Mouse (Mus musculus) midbrain, embryonic 15.5 days (tissue): ENCODE results near the gene Gm45717. TPM values are rescaled to one million over a fixed set of nuclear protein-coding genes. Genes with fewer than 3 reads are reported as not detected.

ENCODE experiments used
- ATAC-seq: fragments of 200-750 bp; cut with Nextera tagmentation; replicated peaks from 2 replicates; pipeline ENCODE4 v1.8.0; 2017; ENCODE audit warnings: moderate TSS enrichment
- H3K27ac ChIP-seq: fragments of 300-500 bp; sonication (generic); 2 replicates; pipeline ENCODE4 v1.5.1; 2015; ENCODE audit warnings: mild to moderate bottlenecking, inconsistent platforms
- H3K27me3 ChIP-seq: fragments of 300-500 bp; sonication (generic); replicated peaks from 2 replicates; pipeline ENCODE4 v1.6.1; 2015; ENCODE audit warnings: inconsistent platforms
- H3K36me3 ChIP-seq: fragments of 300-500 bp; sonication (generic); replicated peaks from 2 replicates; pipeline ENCODE4 v1.6.1; 2015; ENCODE audit warnings: inconsistent platforms
- H3K4me1 ChIP-seq: fragments of 300-500 bp; sonication (generic); 2 replicates; pipeline ENCODE4 v1.6.1; 2015; ENCODE audit warnings: inconsistent platforms
- H3K4me2 ChIP-seq: fragments of 300-500 bp; sonication (generic); 2 replicates; pipeline ENCODE4 v1.6.1; 2015; ENCODE audit warnings: inconsistent platforms, mild to moderate bottlenecking, moderate library complexity
- H3K4me3 ChIP-seq: fragments of 300-500 bp; sonication (generic); 2 replicates; pipeline ENCODE4 v1.5.1; 2015; ENCODE audit warnings: mild to moderate bottlenecking, inconsistent platforms
- H3K9ac ChIP-seq: fragments of 300-500 bp; sonication (generic); 2 replicates; pipeline ENCODE4 v1.6.1; 2015; ENCODE audit warnings: mild to moderate bottlenecking, inconsistent platforms
- H3K9me3 ChIP-seq: fragments of 300-500 bp; sonication (generic); 2 replicates; pipeline ENCODE4 v1.6.1; 2016; ENCODE audit warnings: inconsistent platforms
- WGBS: fragments of 180-500 bp; shearing (Covaris S2); methylation state at CpG from one replicate; pipeline ENCODE4 v1.1.7; 2015; ENCODE audit warnings: mixed read lengths; 5-methylcytosine and 5-hydroxymethylcytosine counted together
- polyA plus RNA-seq: library from polyadenylated mRNA; unstranded; fragments of >200 nt; fragmentation: Nextera tagmentation; extraction: Ambion mirVana; gene quantifications from 2 replicates; pipeline ENCODE4 v1.2.1, GENCODE M21; 2015

Gene Gm45717
- polyA plus RNA-seq, 1 experiment from 2014 or later: not detected

- no peak overlapping the region for H3K4me3 ChIP-seq
- no peak for ATAC-seq
- 35% methylated on average over 2 of the region's 2 CpGs for WGBS
Observed at GRCm38 (mm10) chr7:140961416-140961815, 5.7 kb upstream of the Gm45717 start.

GRCm38 (mm10) chr7:140960026-140960425 is 4.3 kb upstream of the Gm45717 start:
- no peaks in the 10 kb centered on the region for H3K27me3 ChIP-seq
- H3K9me3 ChIP-seq: no peaks in the 10 kb centered on the region
- no peak overlapping the region for H3K9ac ChIP-seq
- no peak for ATAC-seq
- H3K4me3 ChIP-seq: no peak overlapping the region
- H3K27ac ChIP-seq: no peak overlapping the region
- H3K4me1 ChIP-seq: peaks cover 5% of the 10 kb centered on the region
- H3K36me3 ChIP-seq: no peaks in the 10 kb centered on the region
- H3K4me2 ChIP-seq: no peak overlapping the region
- 62% methylated on average over 5 of the region's 5 CpGs for WGBS

More at GRCm38 (mm10) chr7:140961416-140961815, 5.7 kb upstream of the Gm45717 start:
- no peaks in the 10 kb centered on the region for H3K9me3 ChIP-seq
- no peaks in the 10 kb centered on the region for H3K27me3 ChIP-seq
- peaks cover 5% of the 10 kb centered on the region; the same call in 1 of the 2 replicates for H3K4me1 ChIP-seq
- H3K27ac ChIP-seq: no peak overlapping the region
- H3K36me3 ChIP-seq: no peaks in the 10 kb centered on the region
- H3K4me2 ChIP-seq: no peak overlapping the region
- no peak overlapping the region for H3K9ac ChIP-seq

GRCm38 (mm10) chr7:140959181-140959901 is 3.6 kb upstream of the Gm45717 start:
- Histone ChIP-seq H3K9ac (no peak overlapping the region), H3K9me3 (no peaks in the 10 kb centered on the region), H3K4me1 (peaks cover 5% of the 10 kb centered on the region), H3K27me3 (no peaks in the 10 kb centered on the region), H3K4me2 (no peak overlapping the region), H3K36me3 (no peaks in the 10 kb centered on the region), H3K4me3 (no peak overlapping the region), H3K27ac (no peak overlapping the region)
- ATAC-seq: no peak
- WGBS: 5% methylated on average over 9 of the region's 9 CpGs

- no peak for ATAC-seq
- WGBS: 61% methylated on average over 6 of the region's 6 CpGs
Observed at GRCm38 (mm10) chr7:140956556-140956869, 776 bp upstream of the Gm45717 start.

GRCm38 (mm10) chr7:140955342-140955741 is 395 bp downstream of the Gm45717 start:
- peak overlapping the region; percentile 48 for H3K4me2 ChIP-seq
- H3K27ac ChIP-seq: no peak overlapping the region
- no peaks in the 10 kb centered on the region for H3K9me3 ChIP-seq
- H3K27me3 ChIP-seq: no peaks in the 10 kb centered on the region
- ATAC-seq: peak; percentile 50
- H3K36me3 ChIP-seq: no peaks in the 10 kb centered on the region
- H3K4me1 ChIP-seq: peaks cover 5% of the 10 kb centered on the region
- H3K4me3 ChIP-seq: peak overlapping the region; percentile 31
- 9% methylated on average over 17 of the region's 17 CpGs for WGBS
- 0 out of 2 replicates have a peak overlapping the region, but pooled peaks have one; percentile 14 for H3K9ac ChIP-seq

More at GRCm38 (mm10) chr7:140956556-140956869, 776 bp upstream of the Gm45717 start:
- Histone ChIP-seq H3K4me2 (no peak overlapping the region), H3K36me3 (no peaks in the 10 kb centered on the region), H3K27me3 (no peaks in the 10 kb centered on the region), H3K4me3 (no peak overlapping the region), H3K4me1 (peaks cover 5% of the 10 kb centered on the region), H3K27ac (no peak overlapping the region), H3K9me3 (no peaks in the 10 kb centered on the region), H3K9ac (no peak overlapping the region)

- H3K27me3 ChIP-seq: no peaks in the 10 kb centered on the region
- no peaks in the 10 kb centered on the region for H3K36me3 ChIP-seq
- no peak overlapping the region for H3K27ac ChIP-seq
- peaks cover 5% of the 10 kb centered on the region for H3K4me1 ChIP-seq
- H3K9ac ChIP-seq: no peak overlapping the region
- peak overlapping the region; percentile 48 for H3K4me2 ChIP-seq
- 10% methylated on average over 9 of the region's 9 CpGs for WGBS
- ATAC-seq: no peak
- H3K9me3 ChIP-seq: no peaks in the 10 kb centered on the region
- peak overlapping the region; percentile 31; the same call in 1 of the 2 replicates for H3K4me3 ChIP-seq
Observed at GRCm38 (mm10) chr7:140954733-140955071, 1.0 kb downstream of the Gm45717 start.

GRCm38 (mm10) chr7:140953800-140954732 is 1.7 kb downstream of the Gm45717 start:
- Histone ChIP-seq H3K9me3 (no peaks in the 10 kb centered on the region), H3K27ac (no peak overlapping the region), H3K4me3 (peak overlapping the region; percentile 31; the same call in 1 of the 2 replicates), H3K36me3 (no peaks in the 10 kb centered on the region), H3K9ac (no peak overlapping the region), H3K4me2 (peak overlapping the region; percentile 48), H3K27me3 (no peaks in the 10 kb centered on the region), H3K4me1 (no peaks in the 10 kb centered on the region; the same call in 1 of the 2 replicates)
- no peak for ATAC-seq
- 67% methylated on average over 15 of the region's 15 CpGs for WGBS

- no peak overlapping the region for H3K4me2 ChIP-seq
- H3K9me3 ChIP-seq: no peaks in the 10 kb centered on the region
- no peak overlapping the region for H3K9ac ChIP-seq
- no peaks in the 10 kb centered on the region for H3K27me3 ChIP-seq
- no peak overlapping the region for H3K4me3 ChIP-seq
- ATAC-seq: no peak
- H3K36me3 ChIP-seq: no peaks in the 10 kb centered on the region
- H3K4me1 ChIP-seq: no peaks in the 10 kb centered on the region; the same call in 1 of the 2 replicates
- WGBS: 81% methylated on average over 11 of the region's 11 CpGs
- H3K27ac ChIP-seq: no peak overlapping the region
Observed at GRCm38 (mm10) chr7:140953133-140953532, 2.6 kb downstream of the Gm45717 start.

DNA sequence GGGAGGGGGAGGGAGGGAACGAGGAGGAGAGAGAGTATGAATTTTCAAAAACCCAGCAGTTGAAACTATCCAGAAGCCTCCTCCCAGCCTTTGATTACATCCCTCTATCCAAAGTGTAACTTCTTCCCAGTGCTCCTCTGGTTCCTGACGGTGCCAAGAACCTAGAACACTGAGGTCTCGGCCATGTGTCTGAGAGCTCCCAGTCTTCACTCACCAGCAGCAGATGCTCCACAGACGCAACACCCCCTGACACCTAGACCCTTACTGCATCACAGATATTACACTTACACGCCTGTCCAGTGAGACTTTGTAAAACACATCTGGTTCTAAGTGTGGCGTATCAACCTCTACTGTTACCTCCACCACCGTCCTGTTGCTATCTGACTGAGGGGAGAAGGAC is 3.3 kb downstream of the Gm45717 start:
- no peak overlapping the region for H3K4me3 ChIP-seq
- H3K4me2 ChIP-seq: no peak overlapping the region
- H3K9me3 ChIP-seq: no peaks in the 10 kb centered on the region
- no peaks in the 10 kb centered on the region; the same call in 1 of the 2 replicates for H3K4me1 ChIP-seq
- no peak overlapping the region for H3K27ac ChIP-seq
- H3K9ac ChIP-seq: no peak overlapping the region
- WGBS: 88% methylated on average over 7 of the region's 7 CpGs
- no peak for ATAC-seq
- no peaks in the 10 kb centered on the region for H3K36me3 ChIP-seq
- H3K27me3 ChIP-seq: no peaks in the 10 kb centered on the region

DNA sequence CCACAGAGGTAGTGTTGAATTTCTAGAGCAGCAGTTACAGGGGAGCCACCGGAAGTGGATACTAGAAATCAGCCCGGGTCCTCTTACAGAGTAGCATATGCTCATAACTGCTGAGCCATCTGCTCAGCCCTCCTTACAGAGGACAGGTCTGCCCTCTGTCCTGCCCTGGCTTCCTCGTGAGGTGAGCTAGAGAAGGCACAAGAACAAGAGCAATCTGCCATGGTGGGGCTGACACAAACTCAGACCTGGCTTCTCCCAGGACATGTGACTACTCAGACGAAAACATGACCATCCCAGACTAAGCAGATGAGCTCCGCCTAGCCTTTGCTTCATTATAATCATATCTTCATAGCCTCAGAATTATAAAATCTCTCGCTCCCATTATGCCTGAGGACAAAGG is 4.0 kb downstream of the Gm45717 start:
- Histone ChIP-seq H3K27ac (no peak overlapping the region), H3K9me3 (no peaks in the 10 kb centered on the region), H3K9ac (no peak overlapping the region), H3K27me3 (no peaks in the 10 kb centered on the region), H3K4me1 (no peaks in the 10 kb centered on the region; the same call in 1 of the 2 replicates), H3K4me2 (no peak overlapping the region), H3K4me3 (no peak overlapping the region), H3K36me3 (no peaks in the 10 kb centered on the region)
- no peak for ATAC-seq
- 81% methylated on average over 6 of the region's 6 CpGs for WGBS

GRCm38 (mm10) chr7:140951051-140951450 is 4.7 kb downstream of the Gm45717 start:
- ATAC-seq: no peak
- H3K36me3 ChIP-seq: no peaks in the 10 kb centered on the region
- H3K27ac ChIP-seq: no peak overlapping the region
- H3K4me3 ChIP-seq: no peak overlapping the region
- H3K4me1 ChIP-seq: no peaks in the 10 kb centered on the region; the same call in 1 of the 2 replicates
- H3K27me3 ChIP-seq: no peaks in the 10 kb centered on the region
- H3K4me2 ChIP-seq: no peak overlapping the region
- no peak overlapping the region for H3K9ac ChIP-seq
- WGBS: 62% methylated on average over 8 of the region's 8 CpGs
- no peaks in the 10 kb centered on the region for H3K9me3 ChIP-seq

GRCm38 (mm10) chr7:140949824-140950530 is 5.8 kb downstream of the Gm45717 start, which contains the start of gene Ifitm5:
Gene Ifitm5 (minus strand): TSS chr7:140950291.
- no peak for ATAC-seq
- Histone ChIP-seq H3K9me3 (no peaks in the 10 kb centered on the region), H3K4me2 (no peak within 1 kb of the TSS), H3K27me3 (no peaks in the 10 kb centered on the region), H3K4me3 (no peak within 1 kb of the TSS), H3K27ac (no peak within 1 kb of the TSS), H3K9ac (no peak within 1 kb of the TSS), H3K4me1 (no peaks in the 10 kb centered on the region; the same call in 1 of the 2 replicates), H3K36me3 (no peaks in the 10 kb centered on the region)
- WGBS: 83% methylated on average over 16 of the region's 16 CpGs
